Mouse (Mus musculus) fat pad, adult 2 months (tissue): ENCODE measurements around the gene Prss8.
"Not testable (repeated sequence)": the region's sequence is repeated elsewhere in the genome, so short reads cannot be mapped to it uniquely, and the experiment has no call there.

Experiments
- DNase-seq: peaks from one replicate; pipeline ENCODE4 v3.0.0-alpha.2; 2011; ENCODE audit warnings: low read depth, low spot score; ENCODE audit errors: extremely low read depth

Gene Prss8

DNA sequence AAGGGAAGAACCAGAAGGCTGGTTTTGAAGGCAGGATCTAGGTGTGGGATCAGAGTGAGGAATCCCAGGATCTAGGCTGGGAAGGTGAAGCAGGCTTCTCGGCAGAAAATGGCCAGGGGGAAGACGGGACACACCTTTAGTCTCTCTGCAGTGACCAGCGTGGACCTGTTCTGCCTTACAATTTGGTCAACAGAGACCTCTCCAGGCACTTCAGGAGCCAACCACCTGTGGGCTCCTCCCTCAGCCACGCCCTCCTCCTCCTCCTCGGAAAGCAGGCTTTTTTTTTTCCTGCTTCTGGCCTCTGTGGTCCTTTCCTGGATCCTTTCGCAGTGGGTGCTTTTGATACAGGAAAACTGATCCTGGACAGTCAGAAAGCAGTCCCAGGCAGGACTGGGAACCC, at the start of gene Prss8:
Gene Prss8 (minus strand): TSS at position 182 of the 400 bp plus-strand sequence.
- no peak for DNase-seq

GRCm38 (mm10) chr7:127978856-127979255, 49.0 kb upstream of the Prss8 start:
- DNase-seq: no peak

DNA sequence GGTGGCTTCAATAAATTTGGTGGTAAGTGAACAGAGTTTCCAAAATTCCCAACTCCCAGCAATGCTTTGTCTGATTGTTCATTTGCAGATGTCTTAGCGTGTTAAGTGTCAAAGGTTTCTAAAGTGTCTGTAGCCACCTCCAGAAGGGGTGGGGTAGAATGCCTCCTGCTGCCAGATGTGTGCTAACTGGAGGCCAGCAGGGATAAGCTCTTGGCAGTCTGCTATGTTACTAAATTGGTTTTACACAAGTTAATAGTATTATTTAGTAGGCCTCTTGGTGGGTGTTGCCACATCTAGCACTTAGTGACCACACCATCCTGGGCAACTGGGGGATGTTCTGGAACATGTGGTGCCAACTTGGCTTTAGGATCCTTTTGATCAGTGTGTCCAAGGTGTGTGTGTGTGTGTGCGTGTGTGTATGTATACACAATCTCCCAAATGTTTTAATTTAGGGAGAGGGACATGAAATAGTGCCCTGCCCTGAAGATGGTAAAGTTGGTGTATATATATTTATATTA, 44.6 kb upstream of the Prss8 start:
- DNase-seq: no peak

GRCm38 (mm10) chr7:127967922-127968828, 38.3 kb upstream of the Prss8 start:
- DNase-seq: no peak

- DNase-seq: no peak
These were observed 37.4 kb upstream of the Prss8 start, which contains the start of gene Fus for GRCm38 (mm10) chr7:127967004-127967921. Gene Fus, plus strand, starts transcription at chr7:127967457.

DNA sequence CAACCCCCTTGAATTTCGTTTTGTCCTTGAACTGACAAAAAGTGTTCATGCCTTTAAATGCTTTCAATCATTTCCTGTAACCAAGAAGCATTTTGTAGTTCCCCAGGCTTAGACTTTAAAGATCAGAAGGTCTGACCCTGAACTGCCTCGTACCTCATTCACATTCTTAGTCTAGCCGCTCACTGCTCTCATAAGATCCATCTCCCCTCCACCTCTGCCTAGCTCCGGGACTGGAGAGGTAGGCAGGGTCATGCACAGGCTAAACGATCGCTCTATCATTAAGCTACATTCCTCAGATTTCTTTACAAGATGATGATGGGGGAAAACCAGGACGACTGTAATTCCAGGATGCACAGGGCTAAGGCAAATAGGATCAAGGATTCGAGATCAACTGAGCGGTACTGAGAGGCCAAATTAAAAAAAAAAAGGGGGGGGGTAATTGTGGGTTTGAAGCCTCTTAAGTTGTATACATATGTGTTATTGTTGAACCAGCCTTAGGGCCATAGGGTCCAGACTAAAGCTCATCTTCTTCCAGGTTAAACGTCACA, 36.5 kb upstream of the Prss8 start:
- no peak for DNase-seq

GRCm38 (mm10) chr7:127959364-127959763, 29.5 kb upstream of the Prss8 start:
- DNase-seq: no peak

- DNase-seq: no peak
These were observed 23.1 kb upstream of the Prss8 start for GRCm38 (mm10) chr7:127952864-127953581.

- DNase-seq: no peak
These were observed 16.6 kb upstream of the Prss8 start, which contains the start of gene Prss36 for GRCm38 (mm10) chr7:127946470-127947023. Gene Prss36, minus strand, starts transcription at chr7:127946725.

- DNase-seq: no peak
These were observed 14.7 kb upstream of the Prss8 start for GRCm38 (mm10) chr7:127944614-127945013.

DNA sequence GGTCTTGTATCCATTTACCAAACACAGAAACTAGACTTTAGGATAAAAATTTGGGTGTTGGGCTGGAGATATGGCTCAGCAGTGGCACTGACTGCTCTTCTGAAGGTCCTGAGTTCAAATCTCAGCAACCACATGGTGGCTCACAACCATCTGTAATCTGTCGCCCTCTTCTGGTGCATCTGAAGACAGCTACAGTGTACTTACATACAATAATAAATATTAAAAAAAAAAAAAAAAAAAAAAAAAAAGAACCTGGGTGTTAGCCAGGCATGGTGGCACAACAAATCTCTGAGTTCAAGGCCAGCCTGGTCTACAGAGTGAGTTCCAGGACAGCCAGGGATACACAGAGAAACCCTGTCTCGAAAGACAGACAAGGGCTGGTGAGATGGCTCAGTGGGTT, 12.2 kb upstream of the Prss8 start:
- not testable (repeated sequence) for DNase-seq

- no peak for DNase-seq
These were observed 6.4 kb upstream of the Prss8 start for GRCm38 (mm10) chr7:127936216-127936884.

DNA sequence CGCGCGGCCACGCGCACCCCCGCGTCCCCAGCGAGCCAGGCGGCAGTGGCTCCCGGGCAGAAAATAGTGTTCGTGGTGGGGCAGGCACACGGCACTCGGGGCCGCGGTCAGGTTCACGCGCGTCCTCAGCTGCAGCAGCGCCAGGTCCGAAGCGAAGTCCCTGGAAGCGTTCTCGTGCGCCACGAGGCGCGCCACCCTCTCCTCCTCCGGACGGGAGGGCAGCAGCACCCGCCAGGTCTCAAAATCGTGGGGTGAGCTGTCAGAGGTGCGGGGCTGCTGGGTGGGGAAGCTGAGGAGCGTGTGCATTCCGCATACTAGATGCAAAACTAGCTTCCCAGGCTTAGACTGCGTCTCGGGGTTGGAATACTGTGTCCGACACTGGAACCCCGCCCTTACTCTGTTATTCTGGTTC, 5.8 kb upstream of the Prss8 start:
- DNase-seq: no peak

DNA sequence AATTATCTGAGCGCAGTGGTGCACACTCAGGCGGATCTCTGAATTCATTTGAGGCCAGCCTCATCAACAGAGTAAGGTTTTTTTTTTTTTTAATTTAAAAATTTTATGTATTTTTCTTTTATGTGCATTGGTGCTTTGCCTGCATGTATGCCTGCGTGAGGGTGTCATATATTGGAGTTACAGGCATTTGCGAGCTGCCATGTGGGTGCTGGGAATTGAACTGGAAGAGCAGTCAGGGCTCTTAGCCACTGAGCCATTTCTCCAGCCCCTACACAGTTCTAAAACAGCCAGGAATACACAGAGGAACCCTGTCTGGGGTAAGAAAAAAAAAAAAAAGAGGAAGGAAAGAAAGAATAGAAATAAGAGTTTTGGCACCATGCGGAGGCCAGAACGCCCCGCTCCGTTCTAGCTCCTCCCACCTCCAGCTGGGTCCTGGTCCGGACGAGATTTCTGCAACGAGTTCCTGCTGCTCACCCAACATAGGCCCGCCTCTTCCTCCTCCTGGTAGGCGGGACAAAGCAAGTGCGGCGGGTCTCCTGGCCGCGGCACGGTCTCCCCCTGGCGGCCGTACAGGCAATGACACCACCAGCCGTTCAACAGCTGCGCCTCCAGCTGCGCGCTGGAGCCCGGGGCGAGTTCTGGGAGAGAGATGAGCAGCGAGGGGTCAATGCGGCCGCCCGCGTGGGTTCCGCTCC, 5.3 kb upstream of the Prss8 start:
- DNase-seq: no peak

DNA sequence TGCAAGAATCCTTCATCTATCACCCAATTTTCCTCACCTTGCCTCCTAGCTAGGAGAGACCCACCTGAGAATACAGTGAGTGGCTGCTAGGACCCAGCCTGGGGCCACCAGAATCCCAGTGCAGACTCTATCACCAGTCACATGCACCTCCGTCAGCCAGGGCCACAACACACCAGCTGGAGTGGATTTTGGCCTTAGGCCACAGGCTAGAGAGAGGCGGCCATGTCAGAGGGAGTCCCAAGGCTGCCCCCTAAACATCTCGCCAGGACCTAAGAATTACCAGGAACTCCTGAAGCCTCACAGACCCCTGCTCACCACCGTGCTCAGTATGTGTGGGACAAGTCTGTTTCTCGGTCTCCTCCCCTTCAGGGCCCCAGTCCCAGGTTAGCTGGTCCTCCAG, 4.2 kb upstream of the Prss8 start:
- DNase-seq: no peak

DNA sequence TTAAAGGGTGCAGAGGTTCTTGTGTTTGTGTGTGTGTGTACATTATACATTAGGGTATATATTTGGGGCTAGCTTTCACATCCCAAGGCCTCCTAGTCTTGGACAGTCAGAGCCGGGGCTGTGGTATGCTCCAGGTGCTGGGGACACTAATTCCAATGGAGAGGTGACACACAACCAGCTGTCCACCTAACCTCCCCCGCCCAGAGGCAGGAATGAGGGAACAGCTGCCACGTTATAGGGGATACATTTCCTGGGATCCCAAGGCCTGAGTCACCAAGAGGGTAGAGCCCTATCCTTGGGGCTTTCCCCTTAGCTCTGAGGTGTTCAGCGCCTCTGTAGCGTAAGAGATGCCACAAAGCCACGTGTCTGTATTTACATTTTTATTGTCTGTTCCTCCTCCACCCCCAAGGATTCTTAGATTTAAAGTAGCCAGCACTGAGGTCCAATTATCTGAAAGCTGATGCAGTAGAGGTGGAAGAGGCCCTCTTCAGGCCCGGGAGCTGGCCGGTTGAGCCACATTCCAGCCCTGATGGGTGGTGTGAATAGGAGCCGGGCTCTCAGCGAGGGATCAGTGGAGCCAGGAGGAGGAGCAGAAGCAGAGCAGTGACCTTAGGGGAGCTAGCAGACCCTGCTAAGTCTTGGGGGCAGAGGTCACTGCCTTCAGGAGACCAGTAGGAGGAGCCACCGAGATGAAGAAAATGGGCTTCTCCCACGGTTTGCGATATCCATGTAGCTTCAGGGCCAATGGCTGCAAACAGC, 2.5 kb upstream of the Prss8 start:
- no peak for DNase-seq

DNA sequence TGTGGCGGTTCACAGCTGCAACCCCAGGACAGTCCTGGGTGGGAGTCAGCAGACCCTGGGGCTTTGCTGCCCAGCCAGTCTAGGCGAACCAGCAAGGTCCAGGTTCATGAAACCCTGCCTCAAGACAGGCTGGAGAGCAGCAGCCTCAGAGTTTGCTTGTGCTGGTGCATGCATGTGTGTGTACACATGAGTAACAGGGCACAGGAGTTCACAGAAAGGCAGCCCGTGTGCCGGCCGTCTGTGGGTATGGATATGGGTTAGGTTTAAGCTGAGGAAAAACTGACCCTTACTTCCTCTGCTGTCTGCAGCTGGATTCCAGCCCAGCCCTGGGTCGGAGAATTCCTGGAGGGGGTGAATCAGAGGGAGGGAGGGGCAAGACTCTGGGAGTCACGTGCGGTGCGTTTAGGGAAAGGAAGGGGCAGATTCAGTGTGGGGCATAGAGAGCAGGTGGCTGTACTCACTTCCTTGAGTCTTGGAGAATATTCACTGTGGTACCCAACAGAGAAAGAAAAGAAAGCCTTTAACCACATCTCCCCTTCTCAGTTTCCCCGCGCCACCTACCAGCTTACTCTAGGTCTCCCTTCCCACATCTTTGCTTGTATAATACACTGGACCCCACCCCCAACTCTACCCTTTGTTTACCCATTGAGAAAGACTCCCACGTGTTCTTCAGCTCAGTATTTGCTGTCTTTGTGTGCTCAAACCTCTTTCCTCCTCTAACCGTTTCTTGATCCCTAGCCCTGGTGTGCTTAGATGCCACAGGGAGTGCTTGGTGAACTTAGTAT, 1.6 kb upstream of the Prss8 start:
- no peak for DNase-seq
